Mouse (Mus musculus) thymus, postnatal 10 days (tissue): ENCODE data around the gene Dcaf8.

Experiments used
- DNase-seq, 2 experiments: peaks; one replicate each; pipeline ENCODE4 v3.0.0; 2021; ENCODE audit warnings: low spot score in 2 of 2

The Dcaf8 gene

GRCm38 (mm10) chr1:172147835-172148278 is at the start of gene Dcaf8:
Dcaf8 (plus strand) TSS chr1:172148084.
- DNase-seq, result peak; percentile 98

GRCm38 (mm10) chr1:172099325-172100033 is 48.4 kb upstream of the Dcaf8 start:
- no peak for DNase-seq

- no peak for DNase-seq
Observed at GRCm38 (mm10) chr1:172103619-172104018, 44.3 kb upstream of the Dcaf8 start.

GRCm38 (mm10) chr1:172105101-172105500 is 42.8 kb upstream of the Dcaf8 start:
- DNase-seq, result no peak

- no peak for DNase-seq
Observed at GRCm38 (mm10) chr1:172107777-172108477, 40.0 kb upstream of the Dcaf8 start.

GRCm38 (mm10) chr1:172116948-172117347 is 30.9 kb upstream of the Dcaf8 start:
- DNase-seq, result no peak

- DNase-seq, result no peak
Observed at GRCm38 (mm10) chr1:172119100-172119499, 28.8 kb upstream of the Dcaf8 start.

GRCm38 (mm10) chr1:172119720-172120119 is 28.2 kb upstream of the Dcaf8 start:
- DNase-seq, result peak in 1 of 2 experiments; percentile 37

- no peak for DNase-seq
Observed at GRCm38 (mm10) chr1:172122671-172123070, 25.2 kb upstream of the Dcaf8 start.

- DNase-seq, result no peak
Observed at GRCm38 (mm10) chr1:172124572-172124971, 23.3 kb upstream of the Dcaf8 start.

GRCm38 (mm10) chr1:172126376-172127347 is 21.2 kb upstream of the Dcaf8 start, which contains the start of gene Pex19:
Pex19 (plus strand) TSS chr1:172126755.
- peak; percentile 61 to 71 for DNase-seq

GRCm38 (mm10) chr1:172127487-172127886 is 20.4 kb upstream of the Dcaf8 start:
- no peak for DNase-seq

- no peak for DNase-seq
Observed at GRCm38 (mm10) chr1:172128563-172128962, 19.3 kb upstream of the Dcaf8 start.

- no peak for DNase-seq
Observed at GRCm38 (mm10) chr1:172129108-172129507, 18.8 kb upstream of the Dcaf8 start.

GRCm38 (mm10) chr1:172129780-172130179 is 18.1 kb upstream of the Dcaf8 start:
- DNase-seq, result no peak

GRCm38 (mm10) chr1:172132319-172132718 is 15.6 kb upstream of the Dcaf8 start:
- no peak for DNase-seq

- DNase-seq, result no peak
Observed at GRCm38 (mm10) chr1:172133535-172133934, 14.3 kb upstream of the Dcaf8 start.

- no peak for DNase-seq
Observed at GRCm38 (mm10) chr1:172134072-172134471, 13.8 kb upstream of the Dcaf8 start.

- DNase-seq, result no peak
Observed at GRCm38 (mm10) chr1:172140160-172140559, 7.7 kb upstream of the Dcaf8 start.

- DNase-seq, result no peak
Observed at GRCm38 (mm10) chr1:172140825-172141224, 7.1 kb upstream of the Dcaf8 start.

GRCm38 (mm10) chr1:172141529-172141928 is 6.4 kb upstream of the Dcaf8 start:
- no peak for DNase-seq

GRCm38 (mm10) chr1:172143570-172143969 is 4.3 kb upstream of the Dcaf8 start:
- DNase-seq, result peak; percentile 56 to 69
